Mouse (Mus musculus) MEL (cell line): ENCODE measurements around the gene Synpo2. TPM values are rescaled to one million over a fixed set of nuclear protein-coding genes. Genes with fewer than 3 reads are reported as not detected.

Source experiments
- DNase-seq: peaks from one replicate; pipeline ENCODE4 v3.0.0; 2011; ENCODE audit warnings: low read depth, low spot score
- H3K27ac ChIP-seq: 2 replicates; pipeline ENCODE4 v1.5.1; 2012; ENCODE audit warnings: low read depth, mild to moderate bottlenecking, control low read depth, low read length, moderate library complexity; ENCODE audit not compliant: control insufficient read depth
- H3K27me3 ChIP-seq, 2 experiments: fragments of 150-350 bp in 1 of 2; sonication (generic) in 1 of 2; 2 replicates each; pipeline ENCODE4 v1.6.1; 2012; ENCODE audit warnings: low read length in 2 of 2, mild to moderate bottlenecking in 2 of 2, improper control_type of control experiment in 1 of 2, moderate library complexity in 1 of 2; ENCODE audit not compliant: insufficient read depth in 2 of 2, control insufficient read depth in 1 of 2
- H3K36me3 ChIP-seq, 2 experiments: 2 replicates each; pipeline ENCODE4 v1.6.1; 2012 to 2014; ENCODE audit warnings: low read length in 2 of 2, improper control_type of control experiment in 1 of 2, inconsistent platforms in 1 of 2, mild to moderate bottlenecking in 1 of 2; ENCODE audit not compliant: insufficient read depth in 2 of 2, control insufficient read depth in 1 of 2
- H3K4me1 ChIP-seq, 2 experiments: fragments of 150-350 bp in 1 of 2; sonication (generic) in 1 of 2; 2 replicates each; pipeline ENCODE4 v1.6.1; 2012; ENCODE audit warnings: low read length in 2 of 2, improper control_type of control experiment in 1 of 2, mild to moderate bottlenecking in 1 of 2; ENCODE audit not compliant: insufficient read depth in 2 of 2, control insufficient read depth in 1 of 2
- H3K4me3 ChIP-seq, 2 experiments: fragments of 150-350 bp in 1 of 2; sonication (generic) in 1 of 2; 2 replicates each; pipeline ENCODE4 v1.5.1; 2012; ENCODE audit warnings: low read depth in 2 of 2, low read length in 2 of 2, mild to moderate bottlenecking in 2 of 2, moderate library complexity in 2 of 2, control low read depth in 1 of 2, improper control_type of control experiment in 1 of 2; ENCODE audit not compliant: control insufficient read depth in 1 of 2, insufficient read depth in 1 of 2
- H3K79me2 ChIP-seq: 2 replicates; pipeline ENCODE4 v1.6.1; 2012; ENCODE audit warnings: mild to moderate bottlenecking, low read length, moderate library complexity; ENCODE audit not compliant: control insufficient read depth, poor library complexity, insufficient read depth
- H3K9ac ChIP-seq: 2 replicates; pipeline ENCODE4 v1.6.1; 2012; ENCODE audit warnings: low read depth, mild to moderate bottlenecking, control low read depth, low read length, moderate library complexity; ENCODE audit not compliant: control insufficient read depth, poor library complexity, severe bottlenecking
- H3K9me3 ChIP-seq: fragments of 150-350 bp; sonication (generic); replicated peaks from 2 replicates; pipeline ENCODE4 v1.6.1; 2012; ENCODE audit warnings: mild to moderate bottlenecking, low read length, improper control_type of control experiment, moderate library complexity; ENCODE audit not compliant: insufficient read depth
- CHD1 ChIP-seq: IDR thresholded peaks from 2 replicates; pipeline ENCODE4 v1.6.1; 2012; ENCODE audit warnings: low read depth, mild to moderate bottlenecking, inconsistent platforms, low read length, improper control_type of control experiment
- CTCF ChIP-seq, 3 experiments: IDR thresholded peaks in 2 of 3; conservative IDR thresholded peaks in 1 of 3; 2 replicates each; pipeline ENCODE4 v1.5.1; 2011 to 2012; ENCODE audit warnings: low read length in 3 of 3, low read depth in 2 of 3, mild to moderate bottlenecking in 2 of 3, improper control_type of control experiment in 1 of 3, inconsistent platforms in 1 of 3, mixed read lengths in 1 of 3, moderate library complexity in 1 of 3; ENCODE audit not compliant: control insufficient read depth in 1 of 3, insufficient read depth in 1 of 3, poor library complexity in 1 of 3, severe bottlenecking in 1 of 3
- E2F4 ChIP-seq: IDR thresholded peaks from 2 replicates; pipeline ENCODE4 v1.6.1; 2011; ENCODE audit warnings: low read depth, low read length, improper control_type of control experiment, borderline replicate concordance
- ELF1 ChIP-seq: IDR thresholded peaks from 2 replicates; pipeline ENCODE4 v1.6.1; 2014; ENCODE audit warnings: low read depth, mild to moderate bottlenecking, inconsistent platforms, low read length, improper control_type of control experiment, moderate library complexity
- GABPA ChIP-seq: IDR thresholded peaks from 2 replicates; pipeline ENCODE4 v1.6.1; 2012; ENCODE audit warnings: low read depth, mild to moderate bottlenecking, inconsistent platforms, low read length, improper control_type of control experiment, moderate library complexity
- GATA1 ChIP-seq: IDR thresholded peaks from 2 replicates; pipeline ENCODE4 v1.6.1; 2011; ENCODE audit warnings: low read depth, low read length, improper control_type of control experiment
- HCFC1 ChIP-seq: IDR thresholded peaks from 2 replicates; pipeline ENCODE4 v1.6.1; 2012; ENCODE audit warnings: low read depth, mild to moderate bottlenecking, inconsistent platforms, low read length, improper control_type of control experiment, moderate library complexity
- KAT2A ChIP-seq: conservative IDR thresholded peaks from 2 replicates; pipeline ENCODE4 v1.6.1; 2012; ENCODE audit warnings: low read depth, low read length, improper control_type of control experiment, inconsistent platforms
- MAFK ChIP-seq: IDR thresholded peaks from 2 replicates; pipeline ENCODE4 v1.6.1; 2011; ENCODE audit warnings: low read depth, mild to moderate bottlenecking, low read length, improper control_type of control experiment, borderline replicate concordance
- MAX ChIP-seq: IDR thresholded peaks from 2 replicates; pipeline ENCODE4 v1.6.1; 2011; ENCODE audit warnings: low read length, improper control_type of control experiment
- MYC ChIP-seq: IDR thresholded peaks from 2 replicates; pipeline ENCODE4 v1.6.1; 2011; ENCODE audit warnings: low read depth, mild to moderate bottlenecking, low read length, improper control_type of control experiment, moderate library complexity
- POLR2AphosphoS2 ChIP-seq: IDR thresholded peaks from 2 replicates; pipeline ENCODE4 v1.6.1; 2011; ENCODE audit warnings: low read length, improper control_type of control experiment
- POLR2AphosphoS5 ChIP-seq: IDR thresholded peaks from 2 replicates; pipeline ENCODE4 v1.6.1; 2012; ENCODE audit warnings: low read depth, borderline replicate concordance, mild to moderate bottlenecking, inconsistent platforms, low read length, moderate library complexity, mixed read lengths
- SIN3A ChIP-seq: IDR thresholded peaks from 2 replicates; pipeline ENCODE4 v1.6.1; 2012; ENCODE audit warnings: low read length, improper control_type of control experiment, inconsistent platforms
- TBP ChIP-seq: IDR thresholded peaks from 2 replicates; pipeline ENCODE4 v1.8.0; 2011; ENCODE audit warnings: low read depth, low read length, improper control_type of control experiment
- TCF12 ChIP-seq: IDR thresholded peaks from 2 replicates; pipeline ENCODE4 v1.6.1; 2014; ENCODE audit warnings: low read depth, mild to moderate bottlenecking, inconsistent platforms, low read length, improper control_type of control experiment, moderate library complexity
- UBTF ChIP-seq: IDR thresholded peaks from 2 replicates; pipeline ENCODE4 v1.6.1; 2012; ENCODE audit warnings: low read depth, mild to moderate bottlenecking, inconsistent platforms, low read length, improper control_type of control experiment, moderate library complexity, borderline replicate concordance; ENCODE audit not compliant: insufficient read depth
- USF1 ChIP-seq: IDR thresholded peaks from 2 replicates; pipeline ENCODE4 v1.6.1; 2014; ENCODE audit warnings: low read depth, mild to moderate bottlenecking, inconsistent platforms, low read length, improper control_type of control experiment, moderate library complexity
- USF2 ChIP-seq, 2 experiments: IDR thresholded peaks; 2 replicates each; pipeline ENCODE4 v1.6.1; 2011 to 2012; ENCODE audit warnings: improper control_type of control experiment in 2 of 2, low read length in 2 of 2, borderline replicate concordance in 1 of 2, inconsistent platforms in 1 of 2, low read depth in 1 of 2, mild to moderate bottlenecking in 1 of 2; ENCODE audit not compliant: insufficient read depth in 1 of 2
- ZC3H11A ChIP-seq: IDR thresholded peaks from 2 replicates; pipeline ENCODE4 v1.6.1; 2012; ENCODE audit warnings: low read depth, mild to moderate bottlenecking, inconsistent platforms, low read length, improper control_type of control experiment
- ZMIZ1 ChIP-seq: IDR thresholded peaks from 2 replicates; pipeline ENCODE4 v1.6.1; 2012; ENCODE audit warnings: low read depth, mild to moderate bottlenecking, inconsistent platforms, low read length, improper control_type of control experiment, moderate library complexity
- polyA plus RNA-seq, 2 experiments: library from polyadenylated mRNA; stranded (reverse) in 1 of 2; unstranded in 1 of 2; fragments of >175 nt in 1 of 2; fragments of >200 nt in 1 of 2; gene quantifications; 2 replicates each; pipeline versions ENCODE4 v1.2.1 to v1.2.4; 2012; ENCODE audit warnings: low replicate concordance in 2 of 2, low read depth in 1 of 2; ENCODE audit not compliant: insufficient read length in 2 of 2, insufficient read depth in 1 of 2, missing spikeins in 1 of 2
- total RNA-seq: library from RNA; depleted of rRNA; stranded (reverse); fragments of 300-350 nt; gene quantifications from 2 replicates; pipeline ENCODE4 v1.2.3, GENCODE M21; 2012

The Synpo2 gene
- total and polyA plus RNA-seq, 3 experiments, result 0.04 TPM; not detected in 2

DNA sequence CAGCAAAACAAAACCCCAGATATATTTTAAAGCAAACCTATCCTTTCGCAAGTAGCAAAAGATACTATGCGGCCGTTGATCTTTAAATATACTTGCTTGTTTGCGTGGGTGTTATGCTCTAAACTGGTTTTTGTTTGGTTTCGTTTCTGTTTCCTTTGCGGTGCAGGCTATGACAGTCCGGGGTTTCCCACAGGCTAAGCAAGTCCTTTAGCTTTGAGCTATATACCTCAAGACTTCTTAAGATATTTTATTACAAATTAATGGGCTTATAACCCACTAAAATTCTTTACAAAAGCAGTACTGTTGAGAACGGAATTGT lies 61.6 kb downstream of the Synpo2 start:
- DNase-seq, result no peak
- Histone ChIP-seq H3K4me3 (no peak overlapping the region), H3K27ac (no peak overlapping the region), H3K36me3 (no peaks in the 10 kb centered on the region), H3K79me2 (no peaks in the 10 kb centered on the region), H3K9me3 (no peaks in the 10 kb centered on the region), H3K9ac (no peak overlapping the region), H3K27me3 (no peaks in the 10 kb centered on the region), H3K4me1 (no peaks in the 10 kb centered on the region)
- TF ChIP-seq MAFK (no peak), ZMIZ1 (no peak)

DNA sequence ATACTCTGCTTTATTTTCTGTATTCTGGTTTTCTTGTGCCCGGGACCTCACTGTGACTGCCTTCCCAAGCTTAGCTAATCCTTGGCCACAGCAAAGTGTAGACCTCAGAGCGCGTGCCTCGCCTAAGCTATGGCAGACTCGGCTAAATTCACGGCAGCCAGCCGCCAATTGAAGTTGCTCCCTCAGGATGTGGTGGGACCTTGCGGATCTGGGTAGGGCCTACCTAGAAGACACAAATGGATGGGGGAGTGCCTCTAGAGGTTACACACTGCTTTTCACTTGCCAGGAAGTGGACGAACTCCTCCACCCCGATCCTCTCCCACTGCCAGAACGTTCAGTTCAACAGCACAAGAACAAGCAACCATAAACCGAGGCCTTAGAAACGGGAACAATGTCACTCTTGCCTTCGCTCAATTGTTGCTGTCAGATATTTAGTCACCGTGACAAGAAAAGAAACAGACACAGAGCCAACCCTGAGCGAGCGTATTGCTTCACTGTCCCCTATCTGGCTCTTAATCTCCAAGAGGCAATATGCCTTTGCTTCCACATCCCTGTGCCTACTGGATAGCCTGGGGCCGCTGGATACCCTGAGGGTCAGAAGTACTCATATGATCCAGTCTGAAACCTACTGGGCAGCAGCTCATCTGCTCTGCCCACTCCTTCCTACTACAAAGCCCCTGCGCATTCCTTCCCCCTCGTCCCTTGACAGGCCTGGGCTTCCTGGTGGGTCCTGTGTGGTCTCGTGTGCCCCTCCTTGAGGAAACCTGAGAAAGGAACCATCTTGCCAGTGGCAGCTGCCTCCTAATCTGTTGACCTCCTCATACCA lies 62.2 kb downstream of the Synpo2 start:
- Histone ChIP-seq H3K27ac (no peak overlapping the region), H3K4me1 (no peaks in the 10 kb centered on the region), H3K9me3 (no peaks in the 10 kb centered on the region), H3K27me3 (no peaks in the 10 kb centered on the region), H3K4me3 (no peak overlapping the region), H3K79me2 (no peaks in the 10 kb centered on the region), H3K36me3 (no peaks in the 10 kb centered on the region), H3K9ac (no peak overlapping the region)
- TF ChIP-seq ZC3H11A, result no peak
- no peak for TF ChIP-seq GABPA
- TF ChIP-seq TCF12, result no peak
- TF ChIP-seq CTCF (IDR thresholded peaks at IDR 0.05 in 2 of 3, conservative IDR thresholded peaks at IDR 0.05 in 1 of 3; ENCODE audit: control insufficient read depth in 1 of 3, insufficient read depth in 1 of 3, low read depth in 2 of 3, low read length in 3 of 3, poor library complexity in 1 of 3, severe bottlenecking in 1 of 3), result no peak
- no peak for TF ChIP-seq HCFC1
- no peak for TF ChIP-seq UBTF
- no peak for TF ChIP-seq MAX
- TF ChIP-seq USF1, result no peak
- TF ChIP-seq E2F4, result no peak
- TF ChIP-seq POLR2AphosphoS5, result no peak
- TF ChIP-seq KAT2A, result no peak
- TF ChIP-seq GATA1, result no peak
- no peak for TF ChIP-seq SIN3A
- no peak for DNase-seq

DNA sequence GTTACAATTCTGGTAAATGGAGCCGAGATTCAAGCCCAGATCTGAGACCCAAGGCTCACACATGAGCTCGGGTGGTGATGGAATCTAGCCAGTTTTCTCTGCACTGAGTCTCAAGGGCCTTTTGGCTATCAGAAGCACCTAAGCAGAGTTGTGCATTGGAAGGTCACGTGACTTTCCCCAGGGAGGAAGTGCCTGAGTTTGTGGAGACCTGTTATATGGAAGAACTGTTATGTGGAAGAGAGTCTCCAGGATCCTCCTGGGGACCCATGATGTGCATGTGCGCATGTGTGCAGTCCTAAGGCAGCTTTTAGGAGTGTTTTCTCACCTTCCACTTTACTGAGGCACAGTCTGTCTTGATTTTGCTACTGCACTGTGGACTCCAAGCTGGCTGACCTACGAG lies 63.8 kb downstream of the Synpo2 start:
- peak; percentile 83 for TF ChIP-seq USF1
- TF ChIP-seq POLR2AphosphoS5, result no peak
- no peak for TF ChIP-seq POLR2AphosphoS2
- no peak for TF ChIP-seq TBP
- no peak for TF ChIP-seq MAFK
- TF ChIP-seq ELF1, result no peak
- TF ChIP-seq USF2 (IDR thresholded peaks at IDR 0.05; ENCODE audit: borderline replicate concordance in 1 of 2, insufficient read depth in 1 of 2, low read depth in 1 of 2, low read length in 2 of 2), result 0 out of 4 replicates have a peak, but pooled peaks of 1 of the 2 experiments have one; percentile 34
- TF ChIP-seq CHD1, result no peak
- TF ChIP-seq KAT2A, result no peak
- no peak for TF ChIP-seq MYC

More for the DNA sequence above, 63.8 kb downstream of the Synpo2 start:
- no peaks in the 10 kb centered on the region for H3K36me3 ChIP-seq
- no peaks in the 10 kb centered on the region for H3K9me3 ChIP-seq
- no peak overlapping the region for H3K4me3 ChIP-seq
- H3K27me3 ChIP-seq, result no peaks in the 10 kb centered on the region
- H3K79me2 ChIP-seq, result no peaks in the 10 kb centered on the region
- no peak overlapping the region for H3K27ac ChIP-seq
- no peak overlapping the region for H3K9ac ChIP-seq
- DNase-seq, result peak; percentile 20
- H3K4me1 ChIP-seq, result no peaks in the 10 kb centered on the region
